Mouse (Mus musculus) regulatory T cell (primary cell): Measurements from ENCODE around the gene Tchhl1.
"Not testable (repeated sequence)": the region's sequence is repeated elsewhere in the genome, so short reads cannot be mapped to it uniquely, and the experiment has no call there.

Experiments used
- in situ Hi-C: fragments of 300-600 bp; cut with MboI, MseI; formaldehyde crosslinking; loops from one replicate; pipeline ENCODE4 v1.15.1; 2025; ENCODE audit warnings: high pct_unique_total_duplicates

Tchhl1 gene

GRCm38 (mm10) chr3:93468561-93468960 lies at the start of gene Tchhl1:
TSS of gene Tchhl1 (plus strand) at chr3:93468754.
- in situ Hi-C loops: no loop called here

GRCm38 (mm10) chr3:93431673-93432072 lies 36.9 kb upstream of the Tchhl1 start:
- in situ Hi-C loops: no loop called here

DNA sequence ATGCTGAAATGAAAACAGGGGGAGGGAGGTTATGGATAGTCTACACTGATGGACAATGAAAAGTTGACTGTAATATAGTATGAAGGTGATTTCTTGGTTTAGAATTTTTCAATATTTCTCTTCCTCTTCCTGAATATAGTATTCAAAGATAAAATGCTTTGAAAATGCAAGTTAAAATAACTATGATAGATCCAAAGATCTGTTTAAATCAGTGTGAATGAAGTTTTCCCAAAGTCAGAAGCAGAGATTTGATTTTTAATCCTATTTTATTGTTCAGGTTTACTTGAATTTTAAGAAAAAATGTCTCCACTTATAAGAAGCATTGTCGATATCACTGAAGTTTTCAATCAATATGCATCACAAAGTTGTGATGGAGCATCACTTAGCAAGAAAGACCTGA lies 26.5 kb upstream of the Tchhl1 start, which contains the start of gene Tchh:
Gene Tchh (plus strand): TSS at position 301 of the 400 bp plus-strand sequence.
- in situ Hi-C loops: no loop called here

DNA sequence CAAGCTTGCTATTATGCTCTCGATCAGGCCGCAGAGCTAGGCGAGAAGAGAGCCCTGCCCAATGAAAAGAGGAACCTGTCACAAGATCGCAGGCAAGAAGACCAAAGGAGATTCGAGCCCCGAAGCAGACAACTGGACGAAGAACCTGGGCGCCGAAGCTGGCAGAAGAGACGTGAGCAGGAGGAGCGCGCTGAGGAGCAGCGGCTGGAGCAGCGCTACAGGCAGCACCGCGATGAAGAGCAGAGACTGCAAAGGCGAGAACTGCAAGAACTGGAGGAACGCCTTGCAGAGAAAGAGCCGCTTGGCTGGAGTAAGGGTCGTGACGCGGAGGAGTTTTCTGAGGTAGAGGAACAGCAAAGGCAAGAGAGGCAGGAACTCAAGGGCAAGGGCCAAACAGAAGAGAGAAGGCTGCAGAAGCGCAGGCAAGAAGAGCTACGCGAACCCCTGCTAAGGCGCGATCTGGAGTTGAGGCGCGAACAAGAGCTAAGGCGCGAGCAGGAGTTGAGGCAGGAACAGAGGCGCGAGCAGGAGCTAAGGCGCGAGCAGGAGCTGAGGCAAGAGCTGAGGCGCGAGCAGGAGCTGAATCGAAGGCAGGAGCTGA lies 25.0 kb upstream of the Tchhl1 start:
- in situ Hi-C loops: no loop called here

- in situ Hi-C loops: no loop called here
These were observed 24.0 kb upstream of the Tchhl1 start for GRCm38 (mm10) chr3:93444343-93445164.

DNA sequence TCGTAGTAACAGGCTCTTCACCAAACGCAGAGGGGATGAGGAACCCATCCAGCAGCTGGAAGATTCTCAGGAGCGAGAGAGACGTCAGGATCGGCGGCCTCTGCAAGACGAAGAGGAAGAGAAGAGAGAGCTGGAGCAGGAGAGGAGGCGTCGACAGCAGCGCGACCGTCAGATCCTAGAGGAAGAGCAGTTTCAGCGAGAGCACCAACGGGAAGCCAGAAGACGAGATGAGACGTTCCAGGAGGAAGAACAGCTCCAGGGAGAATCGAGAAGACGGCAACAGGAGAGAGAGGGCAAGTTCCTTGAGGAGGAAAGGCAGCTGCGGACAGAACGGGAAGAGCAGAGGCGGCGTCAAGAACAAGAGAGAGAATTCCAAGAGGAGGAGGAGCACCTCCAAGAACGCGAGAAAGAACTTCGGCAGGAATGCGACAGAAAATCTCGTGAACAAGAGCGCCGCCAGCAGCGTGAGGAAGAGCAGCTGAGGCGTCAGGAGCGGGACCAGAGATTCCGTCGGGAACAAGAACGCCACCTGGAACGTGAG lies 23.3 kb upstream of the Tchhl1 start:
- in situ Hi-C loops: no loop called here

DNA sequence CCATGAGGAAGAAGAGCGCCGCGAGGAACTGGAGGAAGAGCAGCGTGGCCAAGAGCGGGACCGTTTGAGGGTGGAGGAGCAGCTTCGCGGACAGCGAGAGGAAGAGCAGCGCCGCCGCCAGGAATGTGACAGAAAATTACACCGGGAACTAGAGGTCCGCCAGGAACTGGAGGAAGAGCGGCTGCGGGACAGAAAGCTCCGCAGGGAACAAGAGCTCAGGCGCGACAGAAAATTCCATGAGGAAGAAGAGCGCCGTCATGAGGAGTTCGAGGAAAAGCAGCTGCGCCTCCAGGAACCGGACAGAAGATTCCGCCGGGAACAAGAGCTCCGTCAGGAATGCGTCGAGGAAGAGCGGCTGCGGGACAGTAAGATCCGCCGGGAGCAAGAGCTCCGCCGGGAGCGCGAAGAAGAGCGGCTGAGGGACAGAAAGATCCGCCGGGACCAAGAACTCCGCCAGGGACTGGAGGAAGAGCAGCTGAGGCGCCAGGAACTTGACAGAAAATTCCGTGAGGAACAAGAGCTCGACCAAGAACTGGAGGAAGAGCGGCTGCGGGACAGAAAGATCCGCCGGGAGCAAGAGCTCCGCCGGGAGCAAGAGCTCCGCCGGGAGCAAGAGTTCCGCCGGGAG lies 22.3 kb upstream of the Tchhl1 start:
- in situ Hi-C loops: no loop called here

DNA sequence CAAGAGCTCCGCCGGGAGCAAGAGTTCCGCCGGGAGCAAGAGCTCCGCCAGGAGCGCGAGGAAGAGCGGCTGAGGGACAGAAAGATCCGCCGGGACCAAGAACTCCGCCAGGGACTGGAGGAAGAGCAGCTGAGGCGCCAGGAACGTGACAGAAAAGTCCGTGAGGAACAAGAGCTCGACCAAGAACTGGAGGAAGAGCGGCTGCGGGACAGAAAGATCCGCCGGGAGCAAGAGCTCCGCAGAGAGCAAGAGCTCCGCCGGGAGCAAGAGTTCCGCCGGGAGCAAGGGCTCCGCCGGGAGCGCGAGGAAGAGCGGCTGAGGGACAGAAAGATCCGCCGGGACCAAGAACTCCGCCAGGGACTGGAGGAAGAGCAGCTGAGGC lies 21.8 kb upstream of the Tchhl1 start:
- in situ Hi-C loops: not testable (repeated sequence)

GRCm38 (mm10) chr3:93447138-93447841 lies 21.3 kb upstream of the Tchhl1 start:
- in situ Hi-C loops: no loop called here

- in situ Hi-C loops: no loop called here
These were observed 2.0 kb upstream of the Tchhl1 start for GRCm38 (mm10) chr3:93466556-93466955.

GRCm38 (mm10) chr3:93467130-93467529 lies 1.4 kb upstream of the Tchhl1 start:
- in situ Hi-C loops: no loop called here

GRCm38 (mm10) chr3:93469629-93470028 lies 1.1 kb downstream of the Tchhl1 start:
- in situ Hi-C loops: loop anchor here (5.0 to 10.0 kb wide), 2 partner anchors 322 to 345 kb away; no protein-coding TSS in a partner anchor

DNA sequence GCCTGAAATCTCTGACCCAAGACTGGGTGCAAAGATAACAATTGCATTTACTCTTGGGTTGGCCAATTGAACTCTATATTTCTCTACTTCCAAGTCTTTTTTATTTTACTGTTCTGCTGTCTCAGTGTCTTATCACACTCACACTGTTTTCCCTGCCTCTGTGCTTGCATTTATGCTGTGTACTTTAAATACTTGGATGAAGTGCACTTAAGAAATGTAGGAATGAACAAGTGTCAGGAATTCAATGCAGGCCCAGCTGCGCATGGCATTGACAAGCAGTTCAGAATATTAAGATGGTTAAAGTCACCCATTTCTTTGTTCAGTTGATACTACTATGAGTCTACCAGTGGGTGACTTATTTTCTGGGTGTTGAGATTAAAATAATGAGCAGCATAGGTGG lies 11.5 kb downstream of the Tchhl1 start:
- in situ Hi-C loops: no loop called here

DNA sequence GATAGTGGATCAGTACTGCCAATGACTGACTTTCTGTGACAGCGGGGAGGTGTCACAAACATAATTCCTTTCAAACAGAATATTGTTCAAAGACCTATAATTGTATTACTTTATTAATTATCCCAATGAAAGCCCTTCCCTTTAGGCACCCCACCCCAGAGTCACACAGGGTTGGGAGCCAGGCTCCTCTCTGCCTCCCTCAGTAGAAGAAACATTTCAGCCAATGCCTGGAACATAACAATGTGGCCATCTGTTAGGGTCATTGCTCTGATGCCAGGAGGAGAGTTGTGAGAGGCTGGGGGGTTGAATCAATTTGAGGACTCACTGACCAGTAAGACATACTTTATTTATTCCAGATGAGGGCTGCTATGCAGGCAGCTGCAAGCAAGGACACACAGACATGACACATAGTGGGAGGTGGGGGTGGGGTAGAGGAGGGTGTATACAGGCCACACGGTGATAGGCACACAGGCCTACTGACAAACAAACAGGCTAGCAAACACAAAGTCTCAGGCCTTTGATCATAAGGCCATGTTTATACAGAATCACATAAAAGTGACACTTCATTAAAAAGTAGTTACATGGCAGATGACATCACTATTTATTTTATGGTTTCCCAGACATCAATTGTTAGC lies 13.5 kb downstream of the Tchhl1 start:
- in situ Hi-C loops: no loop called here

- in situ Hi-C loops: no loop called here
These were observed 17.1 kb downstream of the Tchhl1 start for GRCm38 (mm10) chr3:93485611-93486010.

- in situ Hi-C loops: no loop called here
These were observed 20.0 kb downstream of the Tchhl1 start for GRCm38 (mm10) chr3:93488541-93488940.

DNA sequence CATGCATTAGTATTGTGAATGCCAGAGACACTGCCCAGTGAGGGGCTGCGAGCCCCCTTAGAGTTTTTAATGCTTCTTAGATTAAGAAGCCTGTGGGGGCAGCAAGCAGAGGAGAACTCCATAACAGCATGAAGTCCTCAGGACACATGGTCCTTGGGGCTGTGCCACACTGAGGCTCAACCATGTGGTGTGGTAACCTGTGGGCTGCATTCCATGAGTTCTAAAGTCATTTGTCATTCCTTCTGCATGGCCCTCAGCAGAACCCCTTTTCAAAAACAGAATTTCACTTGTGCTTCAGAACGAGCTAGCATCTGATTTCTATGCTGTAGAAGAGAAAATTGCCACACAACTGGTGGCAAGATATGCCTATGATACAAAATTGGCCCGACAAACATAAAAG lies 23.6 kb downstream of the Tchhl1 start:
- in situ Hi-C loops: no loop called here

DNA sequence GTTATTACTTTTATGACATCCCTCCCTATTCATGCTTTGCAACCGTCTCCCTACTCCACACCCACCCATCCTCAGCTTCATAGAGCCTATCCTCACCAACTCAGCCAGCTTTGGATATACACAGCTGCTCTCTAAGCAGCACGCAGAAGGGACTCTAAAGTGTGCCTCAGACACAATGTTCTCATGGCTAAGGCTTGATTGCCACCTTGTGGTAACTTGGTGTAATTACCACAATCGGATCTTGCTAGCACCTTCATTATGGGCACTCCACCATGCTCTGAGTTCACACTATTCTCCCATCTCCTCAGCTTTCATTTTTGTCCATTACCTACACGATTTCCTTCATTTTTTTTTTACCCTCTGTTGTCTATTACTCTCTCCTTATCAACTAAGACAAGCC lies 25.4 kb downstream of the Tchhl1 start:
- in situ Hi-C loops: no loop called here

DNA sequence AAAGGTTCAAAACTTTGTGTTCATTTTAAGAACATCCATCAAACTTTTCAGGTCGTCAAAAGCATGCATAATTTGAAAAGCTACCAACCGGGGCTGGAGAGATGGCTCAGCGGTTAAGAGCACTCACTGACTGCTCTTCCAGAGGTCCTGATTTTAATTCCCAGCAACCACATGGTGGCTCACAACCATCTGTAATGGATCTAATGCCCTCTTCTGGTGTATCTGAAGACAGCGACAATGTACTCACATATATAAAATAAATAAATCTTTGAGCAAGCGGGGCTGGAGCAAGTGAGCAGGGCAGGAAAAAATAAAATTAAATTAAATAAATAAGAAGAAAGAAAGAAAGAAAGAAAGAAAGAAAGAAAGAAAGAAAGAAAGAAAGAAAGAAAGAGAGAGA lies 26.2 kb downstream of the Tchhl1 start:
- in situ Hi-C loops: loop anchor here (5.0 kb wide), 1 partner anchor 132 kb away; no protein-coding TSS in a partner anchor

GRCm38 (mm10) chr3:93497131-93497530 lies 28.6 kb downstream of the Tchhl1 start:
- in situ Hi-C loops: loop anchor here (5.0 kb wide), 1 partner anchor 135 kb away; no protein-coding TSS in a partner anchor

GRCm38 (mm10) chr3:93499129-93499528 lies 30.6 kb downstream of the Tchhl1 start:
- in situ Hi-C loops: loop anchor here (5.0 kb wide), 1 partner anchor 137 kb away; no protein-coding TSS in a partner anchor
